Mouse (Mus musculus) forebrain, embryonic 14.5 days (tissue): ENCODE results near the gene Nrf1. TPM values are rescaled to one million over a fixed set of nuclear protein-coding genes. Genes with fewer than 3 reads are reported as not detected.

ENCODE experiments used
- ATAC-seq: fragments of 200-750 bp; cut with Nextera tagmentation; 2 replicates; pipeline ENCODE4 v1.8.0; 2017; ENCODE audit warnings: mild to moderate bottlenecking, moderate library complexity
- DNase-seq: peaks from one replicate; pipeline ENCODE4 v3.0.0-alpha.2; 2015; ENCODE audit warnings: low spot score
- H3K27ac ChIP-seq: fragments of 300-500 bp; sonication (generic); 2 replicates; pipeline ENCODE4 v1.5.1; 2014; ENCODE audit warnings: low read depth, mild to moderate bottlenecking, control low read depth, low read length, moderate library complexity
- H3K27me3 ChIP-seq: fragments of 300-500 bp; sonication (generic); replicated peaks from 2 replicates; pipeline ENCODE4 v1.6.1; 2014; ENCODE audit warnings: low read length, control low read depth, mixed read lengths; ENCODE audit not compliant: control insufficient read depth, insufficient read depth
- H3K36me3 ChIP-seq: fragments of 300-500 bp; sonication (generic); 2 replicates; pipeline ENCODE4 v1.6.1; 2014; ENCODE audit warnings: low read length, control low read depth; ENCODE audit not compliant: control insufficient read depth, insufficient read depth
- H3K4me1 ChIP-seq: fragments of 300-500 bp; sonication (generic); 2 replicates; pipeline ENCODE4 v1.6.1; 2014; ENCODE audit warnings: antibody characterized with exemption, low read length, control low read depth; ENCODE audit not compliant: control insufficient read depth, insufficient read depth
- H3K4me2 ChIP-seq: fragments of 300-500 bp; sonication (generic); 2 replicates; pipeline ENCODE4 v1.6.1; 2014; ENCODE audit warnings: mild to moderate bottlenecking, control low read depth, low read length
- H3K4me3 ChIP-seq: fragments of 300-500 bp; sonication (generic); 2 replicates; pipeline ENCODE4 v1.5.1; 2014; ENCODE audit warnings: low read depth, low read length, control low read depth
- H3K9ac ChIP-seq: fragments of 300-500 bp; sonication (generic); 2 replicates; pipeline ENCODE4 v1.6.1; 2014; ENCODE audit warnings: mild to moderate bottlenecking, low read length, control low read depth, moderate library complexity
- H3K9me3 ChIP-seq: fragments of 300-500 bp; sonication (generic); replicated peaks from 2 replicates; pipeline ENCODE4 v1.6.1; 2016; ENCODE audit warnings: low read length, control low read depth, mixed read lengths; ENCODE audit not compliant: control insufficient read depth
- WGBS: fragments of 180-500 bp; shearing (Covaris S2); extraction: QIAGEN DNeasy Blood & Tissue Kit; methylation state at CpG from one replicate; pipeline ENCODE4 v1.1.7; 2014; 5-methylcytosine and 5-hydroxymethylcytosine counted together
- polyA plus RNA-seq: library from polyadenylated mRNA; unstranded; fragments of >200 nt; fragmentation: Nextera tagmentation; extraction: Ambion mirVana; gene quantifications from 2 replicates; pipeline ENCODE4 v1.2.1, GENCODE M21; 2014

Gene Nrf1
- 46.5 and 48.7 TPM in 2 replicates for polyA plus RNA-seq

- H3K4me2 ChIP-seq: peak within 1 kb of the TSS; percentile 65
- H3K36me3 ChIP-seq: peaks cover 2% of the 10 kb centered on the region; the same call in 1 of the 2 replicates
- peak within 1 kb of the TSS; percentile 100 for H3K27ac ChIP-seq
- H3K27me3 ChIP-seq: no peaks in the 10 kb centered on the region
- no peaks in the 10 kb centered on the region for H3K9me3 ChIP-seq
- DNase-seq: peak; percentile 95
- peak within 1 kb of the TSS; percentile 75 for H3K4me3 ChIP-seq
- H3K4me1 ChIP-seq: peaks cover 25% of the 10 kb centered on the region
- peak; percentile 96 for ATAC-seq
- WGBS: under 1% methylated on average over 52 of the region's 78 CpGs
- H3K9ac ChIP-seq: peak within 1 kb of the TSS; percentile 97
Measured at GRCm38 (mm10) chr6:30047271-30048162, at the start of gene Nrf1. Gene Nrf1, plus strand, starts transcription at chr6:30047988.

DNA sequence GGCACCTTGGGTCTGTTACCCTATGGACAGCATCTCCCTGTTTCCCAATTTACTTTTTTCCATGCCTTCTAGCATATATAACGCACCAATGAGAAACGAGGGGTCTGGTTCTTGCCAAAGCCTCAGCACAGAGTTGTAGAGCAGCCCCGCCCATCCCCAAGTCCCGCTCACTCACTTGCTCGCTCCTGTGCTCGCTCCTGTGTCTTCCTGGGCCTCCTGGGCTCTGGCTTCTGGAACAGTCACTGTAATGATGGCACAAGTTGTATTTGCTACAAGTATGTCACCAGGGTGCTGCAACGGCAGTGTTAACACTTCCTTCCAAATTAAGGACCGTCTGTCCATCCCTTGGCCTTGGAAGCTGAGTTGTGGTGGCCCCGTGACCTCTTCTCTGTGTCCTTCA lies 49.6 kb upstream of the Nrf1 start:
- 80% methylated on average over 9 of the region's 9 CpGs for WGBS
- H3K36me3 ChIP-seq: no peaks in the 10 kb centered on the region
- H3K4me3 ChIP-seq: no peak overlapping the region

DNA sequence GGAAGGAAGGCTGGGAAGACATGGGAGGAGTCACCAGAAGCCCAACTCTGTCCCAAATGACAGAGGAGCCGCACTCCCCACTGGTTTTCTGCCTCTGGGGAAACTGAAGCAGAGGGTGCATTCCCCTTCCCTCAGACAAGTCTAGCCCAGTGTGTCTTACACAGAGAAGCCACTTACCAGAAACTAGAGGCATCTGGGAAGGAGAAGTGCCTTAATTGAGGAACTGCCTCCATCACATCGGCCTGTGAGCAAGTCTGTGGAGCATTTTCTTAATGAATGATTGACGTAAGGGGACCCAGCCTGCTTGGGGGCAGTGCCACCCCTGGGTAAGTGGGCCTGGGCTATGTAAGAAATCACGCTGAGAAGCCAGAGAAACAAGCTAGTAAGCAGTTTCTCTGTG lies 49.0 kb upstream of the Nrf1 start:
- H3K27ac ChIP-seq: no peak overlapping the region
- DNase-seq: no peak
- H3K36me3 ChIP-seq: no peaks in the 10 kb centered on the region
- no peaks in the 10 kb centered on the region for H3K9me3 ChIP-seq
- ATAC-seq: no peak
- no peaks in the 10 kb centered on the region for H3K4me1 ChIP-seq
- H3K27me3 ChIP-seq: no peaks in the 10 kb centered on the region
- WGBS: 62% methylated on average over 4 of the region's 4 CpGs
- no peak overlapping the region for H3K4me2 ChIP-seq
- H3K4me3 ChIP-seq: no peak overlapping the region
- H3K9ac ChIP-seq: no peak overlapping the region

More for the DNA sequence above, 49.6 kb upstream of the Nrf1 start:
- H3K27me3 ChIP-seq: no peaks in the 10 kb centered on the region
- no peak overlapping the region for H3K9ac ChIP-seq
- no peaks in the 10 kb centered on the region for H3K9me3 ChIP-seq
- ATAC-seq (no peak), DNase-seq (no peak)
- H3K4me2 ChIP-seq: no peak overlapping the region
- H3K4me1 ChIP-seq: no peaks in the 10 kb centered on the region
- no peak overlapping the region for H3K27ac ChIP-seq

DNA sequence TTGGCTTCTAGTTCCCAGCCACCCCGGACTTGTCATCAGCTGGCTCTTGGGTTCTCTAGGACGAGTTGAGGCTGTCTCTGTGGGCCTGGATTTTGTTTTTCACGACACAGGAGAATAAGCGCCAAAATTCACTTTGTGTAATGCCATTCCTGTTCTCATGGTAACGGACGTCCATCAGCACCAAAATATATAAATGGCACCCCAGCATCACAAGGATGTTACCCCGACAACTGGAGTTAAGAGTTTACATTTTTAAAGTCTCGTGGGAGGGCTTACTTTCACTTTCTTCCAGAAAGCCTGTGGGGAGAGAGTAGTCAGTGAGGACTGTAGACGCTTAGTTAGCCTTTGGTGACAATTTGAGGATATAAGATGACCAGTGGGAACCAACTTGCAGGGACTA lies 45.2 kb upstream of the Nrf1 start:
- Histone ChIP-seq H3K36me3 (no peaks in the 10 kb centered on the region), H3K4me2 (no peak overlapping the region), H3K4me1 (no peaks in the 10 kb centered on the region), H3K4me3 (no peak overlapping the region), H3K9me3 (no peaks in the 10 kb centered on the region), H3K27ac (no peak overlapping the region), H3K9ac (no peak overlapping the region), H3K27me3 (no peaks in the 10 kb centered on the region)
- WGBS: 77% methylated on average over 9 of the region's 9 CpGs
- ATAC-seq (no peak), DNase-seq (no peak)

- H3K4me1 ChIP-seq: no peaks in the 10 kb centered on the region
- H3K27me3 ChIP-seq: no peaks in the 10 kb centered on the region
- WGBS: 100% methylated on average over 1 of the region's 1 CpGs
- no peaks in the 10 kb centered on the region for H3K9me3 ChIP-seq
- ATAC-seq: no peak
- H3K27ac ChIP-seq: no peak overlapping the region
- H3K4me3 ChIP-seq: no peak overlapping the region
- H3K4me2 ChIP-seq: no peak overlapping the region
- H3K9ac ChIP-seq: no peak overlapping the region
- DNase-seq: no peak
- H3K36me3 ChIP-seq: no peaks in the 10 kb centered on the region
Measured at GRCm38 (mm10) chr6:30005851-30006250, 41.9 kb upstream of the Nrf1 start.

DNA sequence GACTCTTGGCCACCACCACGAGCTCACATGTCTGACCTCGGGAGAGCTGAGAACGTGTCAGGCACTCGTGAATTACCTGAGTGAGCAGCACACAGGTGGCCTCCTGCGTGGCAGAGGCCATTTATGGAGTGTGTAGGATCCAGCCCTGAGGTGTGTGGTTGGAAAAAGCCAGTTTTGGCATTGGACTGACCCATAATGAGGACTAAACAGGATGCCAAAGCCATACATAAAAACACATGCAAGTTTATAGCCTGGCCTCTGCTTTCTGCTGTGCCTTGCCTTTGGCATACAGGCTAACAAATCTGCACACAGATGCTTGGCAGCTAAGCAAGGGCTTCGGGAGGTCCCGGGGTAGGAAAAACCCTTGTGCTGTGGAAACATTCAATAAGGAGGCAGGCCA lies 38.6 kb upstream of the Nrf1 start:
- H3K4me3 ChIP-seq: no peak overlapping the region
- no peaks in the 10 kb centered on the region for H3K9me3 ChIP-seq
- no peak overlapping the region for H3K9ac ChIP-seq
- WGBS: 82% methylated on average over 7 of the region's 7 CpGs
- ATAC-seq (no peak), DNase-seq (no peak)
- no peak overlapping the region for H3K4me2 ChIP-seq
- no peaks in the 10 kb centered on the region for H3K4me1 ChIP-seq
- H3K27me3 ChIP-seq: no peaks in the 10 kb centered on the region
- H3K27ac ChIP-seq: no peak overlapping the region
- no peaks in the 10 kb centered on the region for H3K36me3 ChIP-seq

- Histone ChIP-seq H3K36me3 (no peaks in the 10 kb centered on the region), H3K27ac (no peak overlapping the region), H3K4me2 (no peak overlapping the region), H3K4me1 (no peaks in the 10 kb centered on the region), H3K4me3 (no peak overlapping the region), H3K9me3 (no peaks in the 10 kb centered on the region), H3K9ac (no peak overlapping the region), H3K27me3 (no peaks in the 10 kb centered on the region)
- WGBS: 71% methylated on average over 2 of the region's 2 CpGs
- ATAC-seq: no peak
- no peak for DNase-seq
Measured at GRCm38 (mm10) chr6:30013520-30013919, 34.3 kb upstream of the Nrf1 start.

DNA sequence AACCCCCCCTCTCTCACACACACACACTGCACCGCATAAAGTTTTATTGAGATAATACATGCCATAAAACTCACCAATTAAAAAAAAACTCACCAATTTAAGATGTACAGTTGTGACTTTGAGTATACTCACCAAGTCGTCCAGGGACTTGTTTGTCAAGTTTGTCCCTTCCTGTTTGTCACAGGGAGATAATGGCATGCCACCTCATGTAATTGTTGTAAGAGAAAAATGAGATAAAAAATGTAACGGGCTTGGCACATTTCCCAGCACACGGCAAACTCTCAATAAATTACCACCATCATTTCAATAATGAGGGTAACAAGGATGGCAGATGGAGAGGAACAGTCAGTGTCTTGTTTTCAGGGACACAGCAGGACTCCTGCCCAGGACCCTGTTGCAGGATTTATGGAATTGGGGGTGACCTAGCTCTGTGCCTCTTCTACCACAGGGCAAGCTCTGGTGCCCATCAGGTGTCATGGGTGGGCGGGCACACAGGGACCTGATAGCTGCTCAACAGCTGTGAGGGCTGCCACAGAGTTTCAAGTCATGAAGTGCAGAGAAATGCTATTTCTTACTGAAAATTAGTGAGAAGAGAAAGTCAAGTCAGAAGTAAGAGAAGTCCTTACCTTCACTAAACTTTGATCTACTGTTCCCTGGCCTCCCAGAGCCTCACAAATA lies 33.5 kb upstream of the Nrf1 start:
- WGBS: 59% methylated on average over 5 of the region's 5 CpGs
- H3K4me3 ChIP-seq: no peak overlapping the region
- DNase-seq: peak; percentile 4
- no peak overlapping the region for H3K9ac ChIP-seq
- H3K36me3 ChIP-seq: no peaks in the 10 kb centered on the region
- H3K27ac ChIP-seq: no peak overlapping the region
- no peaks in the 10 kb centered on the region for H3K9me3 ChIP-seq
- no peak for ATAC-seq
- H3K4me2 ChIP-seq: no peak overlapping the region
- H3K27me3 ChIP-seq: no peaks in the 10 kb centered on the region
- no peaks in the 10 kb centered on the region for H3K4me1 ChIP-seq

GRCm38 (mm10) chr6:30021241-30021640 lies 26.5 kb upstream of the Nrf1 start:
- Histone ChIP-seq H3K9ac (no peak overlapping the region), H3K4me3 (no peak overlapping the region), H3K27ac (no peak overlapping the region), H3K4me1 (no peaks in the 10 kb centered on the region), H3K9me3 (no peaks in the 10 kb centered on the region), H3K36me3 (no peaks in the 10 kb centered on the region), H3K4me2 (no peak overlapping the region), H3K27me3 (no peaks in the 10 kb centered on the region)
- ATAC-seq (no peak), DNase-seq (no peak)
- WGBS: 86% methylated on average over 1 of the region's 1 CpGs
